Mouse (Mus musculus): ENCODE data around the gene Tmem269.

Tmem269 gene

GRCm38 (mm10) chr4:119239181-119239682 lies 21.2 kb upstream of the Tmem269 start:
- in situ Hi-C loops (cut with MboI; ENCODE audit: low sequenced_read_pairs) = no loop called here

GRCm38 (mm10) chr4:119238661-119239060 lies 20.6 kb upstream of the Tmem269 start:
- in situ Hi-C loops (cut with MboI; ENCODE audit: low sequenced_read_pairs) = no loop called here

GRCm38 (mm10) chr4:119234348-119234747 lies 16.3 kb upstream of the Tmem269 start:
- in situ Hi-C loops (cut with MboI; ENCODE audit: low sequenced_read_pairs) = no loop called here

DNA sequence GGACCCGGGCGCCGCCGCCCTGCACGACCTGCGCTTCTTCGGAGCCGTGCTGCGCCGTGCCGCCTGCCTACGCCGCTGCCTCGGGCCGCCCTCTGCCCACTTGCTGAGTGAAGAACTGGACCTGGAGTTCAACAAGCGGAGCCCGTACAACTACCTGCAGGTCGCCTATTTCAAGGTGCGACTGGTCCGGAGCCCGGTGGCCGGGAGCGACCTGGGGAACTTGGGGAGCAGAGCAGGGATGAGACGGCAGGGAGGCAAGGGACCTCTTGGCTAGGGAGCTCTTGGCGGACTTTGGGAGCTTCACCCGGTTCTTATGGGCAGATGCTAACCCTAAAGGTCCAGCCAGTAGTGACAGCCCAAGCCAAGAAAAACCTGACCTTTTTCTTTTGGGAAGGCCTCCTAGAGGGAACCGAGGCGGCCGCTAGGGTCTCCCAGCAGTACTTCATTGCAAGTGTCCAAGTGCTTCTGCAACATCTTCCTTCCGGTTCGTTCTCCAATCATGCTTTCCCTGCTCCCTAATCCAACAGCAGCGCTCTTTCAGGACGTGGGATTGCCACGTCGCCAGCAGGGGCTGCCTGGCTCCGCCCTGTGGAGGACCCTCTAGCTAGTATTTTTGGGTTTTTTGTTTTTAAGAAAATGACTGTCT lies 15.4 kb upstream of the Tmem269 start:
- in situ Hi-C loops (cut with MboI; ENCODE audit: low sequenced_read_pairs) = no loop called here

DNA sequence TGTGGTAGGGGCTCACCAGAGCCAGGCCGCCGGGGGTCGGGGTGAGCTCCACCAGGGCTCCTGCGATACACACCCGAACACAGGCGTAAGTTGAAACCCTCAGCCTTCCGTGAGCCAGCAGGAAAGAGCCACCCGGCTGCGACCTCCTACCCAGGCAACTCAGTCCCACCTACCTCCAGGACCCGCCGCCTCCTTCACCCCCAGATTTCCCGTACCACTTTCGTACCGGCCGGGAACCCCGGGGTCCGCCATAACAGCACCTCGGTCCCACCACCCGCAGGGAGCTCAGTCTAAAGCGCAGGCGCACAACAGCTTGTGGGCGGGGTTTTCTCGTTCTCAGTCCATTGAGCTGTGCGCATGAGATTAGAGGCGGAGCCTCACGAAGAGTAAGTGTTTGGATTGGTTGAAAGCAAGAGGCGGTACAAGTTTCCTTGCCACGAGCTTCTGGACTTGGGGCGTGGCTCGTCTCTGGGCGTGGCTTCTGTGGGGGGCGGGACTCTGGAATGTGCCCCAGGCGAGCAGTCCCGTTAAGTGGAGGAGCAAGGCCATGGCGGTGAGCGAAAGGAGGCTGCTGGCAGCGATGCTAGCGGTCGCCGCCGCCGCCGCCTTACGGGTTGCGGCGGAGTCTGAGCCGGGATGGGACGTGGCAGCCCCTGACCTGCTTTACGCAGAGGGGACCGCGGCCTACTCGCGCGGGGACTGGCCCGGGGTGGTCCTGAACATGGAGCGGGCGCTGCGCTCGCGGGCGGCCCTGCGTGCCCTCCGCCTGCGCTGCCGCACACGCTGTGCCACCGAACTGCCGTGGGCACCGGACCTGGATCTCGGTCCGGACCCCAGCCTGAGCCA lies 14.6 kb upstream of the Tmem269 start, which contains the start of the genes AU022252 and P3h1:
TSS of gene AU022252 (minus strand) at position 303 of the 846 bp plus-strand sequence.
TSS of gene P3h1 (plus strand) at position 506 of the 846 bp plus-strand sequence.
- in situ Hi-C loops (cut with MboI; ENCODE audit: low sequenced_read_pairs) = no loop called here

DNA sequence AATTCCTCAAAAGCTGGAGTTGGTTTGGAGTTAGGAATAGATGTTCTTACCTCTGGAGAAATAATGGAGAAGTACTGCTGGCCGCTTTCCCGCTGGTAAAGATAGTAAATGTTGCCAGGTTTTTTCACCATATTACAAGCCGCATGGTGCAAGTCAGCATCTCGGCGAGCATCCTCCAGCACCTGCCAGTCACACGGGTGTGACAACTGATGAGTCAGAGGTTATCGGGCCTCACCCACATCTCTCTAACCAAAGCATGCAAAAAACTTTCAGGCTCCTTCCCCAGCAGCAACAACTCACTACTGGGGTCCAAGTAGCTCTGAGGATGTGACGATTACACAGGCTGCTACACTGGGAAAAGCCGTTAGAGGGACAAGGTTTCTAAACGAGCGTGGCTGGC lies 8.7 kb upstream of the Tmem269 start:
- in situ Hi-C loops (cut with MboI; ENCODE audit: low sequenced_read_pairs) = no loop called here

GRCm38 (mm10) chr4:119225719-119226118 lies 7.7 kb upstream of the Tmem269 start:
- in situ Hi-C loops (cut with MboI; ENCODE audit: low sequenced_read_pairs) = no loop called here

- in situ Hi-C loops (cut with MboI; ENCODE audit: low sequenced_read_pairs) = no loop called here
Measured at GRCm38 (mm10) chr4:119224534-119224933, 6.5 kb upstream of the Tmem269 start.

- in situ Hi-C loops (cut with MboI; ENCODE audit: low sequenced_read_pairs) = no loop called here
Measured at GRCm38 (mm10) chr4:119223696-119224095, 5.7 kb upstream of the Tmem269 start.

- in situ Hi-C loops (cut with MboI; ENCODE audit: low sequenced_read_pairs) = no loop called here
Measured at GRCm38 (mm10) chr4:119216667-119217066, 1.4 kb downstream of the Tmem269 start.

DNA sequence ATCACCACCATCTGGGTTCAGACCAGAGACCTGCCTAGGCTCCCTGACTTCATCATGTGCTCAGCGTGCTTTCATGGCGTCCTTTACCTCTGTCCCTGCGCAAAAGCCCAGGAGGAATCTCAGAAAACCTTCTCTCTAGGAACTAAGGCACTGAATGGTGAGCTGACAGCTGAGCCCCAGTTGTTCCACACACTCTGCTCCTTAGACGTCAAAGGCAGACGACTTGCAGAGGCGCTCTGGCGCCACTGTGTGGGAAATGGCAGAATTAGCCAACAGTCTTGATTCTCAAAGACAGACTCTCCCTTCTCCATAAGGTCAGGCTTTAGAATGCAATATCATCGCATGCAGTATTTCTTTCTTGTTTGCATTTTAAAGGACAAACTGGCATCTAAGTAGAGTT lies 13.3 kb downstream of the Tmem269 start:
- in situ Hi-C loops (cut with MboI; ENCODE audit: low sequenced_read_pairs) = no loop called here

- in situ Hi-C loops (cut with MboI; ENCODE audit: low sequenced_read_pairs) = no loop called here
Measured at GRCm38 (mm10) chr4:119198105-119198504, 19.9 kb downstream of the Tmem269 start.

DNA sequence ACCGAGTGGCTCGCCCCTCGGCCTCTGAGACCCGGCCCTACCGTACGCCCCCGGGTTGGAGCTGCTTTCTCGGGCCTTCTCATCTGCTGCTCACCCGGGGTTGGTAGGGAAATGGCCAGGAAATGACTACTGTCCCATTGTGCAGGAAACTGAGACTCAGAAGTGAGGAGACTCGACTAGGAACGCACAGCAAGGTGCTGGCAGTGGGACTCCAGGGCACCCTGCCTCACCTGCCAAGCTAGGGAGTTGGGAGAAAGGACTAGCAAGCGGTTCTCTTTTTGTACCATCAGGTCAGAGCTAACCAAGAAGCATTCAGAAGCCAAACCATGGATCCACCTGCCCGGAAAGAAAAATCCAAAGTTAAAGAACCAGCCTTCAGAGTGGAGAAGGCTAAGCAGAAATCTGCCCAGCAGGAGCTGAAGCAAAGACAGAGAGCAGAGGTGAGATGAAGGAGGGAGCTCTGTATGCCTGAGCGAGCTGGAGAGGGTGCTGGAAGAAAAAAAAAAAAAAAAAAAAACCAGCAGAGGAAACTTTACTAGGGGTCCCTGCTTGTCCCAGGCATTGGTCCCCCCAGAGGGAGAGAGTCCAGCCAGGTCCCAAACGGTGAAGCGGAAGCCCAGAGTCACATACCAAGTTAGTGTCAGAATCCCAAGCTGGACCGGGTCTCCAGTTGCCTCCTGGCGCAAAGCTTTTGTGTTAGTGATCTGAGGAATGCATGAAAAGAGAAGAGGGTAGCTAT lies 22.3 kb downstream of the Tmem269 start:
- in situ Hi-C loops (cut with MboI; ENCODE audit: low sequenced_read_pairs) = no loop called here

GRCm38 (mm10) chr4:119194909-119195581 lies 23.0 kb downstream of the Tmem269 start, which contains the start of gene Svbp:
TSS of gene Svbp (plus strand) at chr4:119195306.
- in situ Hi-C loops (cut with MboI; ENCODE audit: low sequenced_read_pairs) = no loop called here

GRCm38 (mm10) chr4:119192757-119193156 lies 25.3 kb downstream of the Tmem269 start:
- in situ Hi-C loops (cut with MboI; ENCODE audit: low sequenced_read_pairs) = no loop called here

- in situ Hi-C loops (cut with MboI; ENCODE audit: low sequenced_read_pairs) = no loop called here
Measured at GRCm38 (mm10) chr4:119191273-119191672, 26.7 kb downstream of the Tmem269 start.

- in situ Hi-C loops (cut with MboI; ENCODE audit: low sequenced_read_pairs) = no loop called here
Measured at GRCm38 (mm10) chr4:119190618-119191017, 27.4 kb downstream of the Tmem269 start.

DNA sequence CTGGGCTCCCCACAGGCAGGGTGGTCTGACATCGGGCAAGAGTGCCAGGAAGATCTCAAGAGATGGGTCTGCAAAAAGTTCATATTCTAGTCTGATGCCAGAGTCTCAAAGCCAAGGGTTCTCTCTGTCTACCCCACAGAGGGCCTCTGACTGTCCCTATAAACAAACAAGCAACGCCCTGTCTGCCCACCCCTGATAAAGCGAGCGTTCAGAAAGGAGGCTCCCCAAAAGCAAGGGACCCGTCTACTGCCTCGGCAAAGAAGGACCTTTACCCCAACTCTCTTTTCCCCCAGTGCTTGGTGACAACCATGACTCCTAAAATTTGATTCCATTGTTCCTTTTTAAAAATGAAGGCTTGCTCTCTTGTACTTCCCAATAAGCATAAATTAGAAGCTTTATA lies 28.2 kb downstream of the Tmem269 start, which contains the start of gene Ermap:
TSS of gene Ermap (minus strand) at position 148 of the 400 bp plus-strand sequence.
- in situ Hi-C loops (cut with MboI; ENCODE audit: low sequenced_read_pairs) = no loop called here

GRCm38 (mm10) chr4:119189392-119189791 lies 28.6 kb downstream of the Tmem269 start:
- in situ Hi-C loops (cut with MboI; ENCODE audit: low sequenced_read_pairs) = no loop called here

- in situ Hi-C loops (cut with MboI; ENCODE audit: low sequenced_read_pairs) = no loop called here
Measured at GRCm38 (mm10) chr4:119188060-119188785, 29.8 kb downstream of the Tmem269 start.
